Mouse (Mus musculus) CD4-positive, CD25-positive, alpha-beta regulatory T cell, adult 2 months (primary cell): ENCODE measurements around the gene Kcnf1.
"Not testable (repeated sequence)": the region's sequence is repeated elsewhere in the genome, so short reads cannot be mapped to it uniquely, and the experiment has no call there.

Experiments
- DNase-seq: peaks from one replicate; pipeline ENCODE4 v3.0.0-alpha.2; 2012; ENCODE audit warnings: low read depth, low spot score

The Kcnf1 gene

GRCm38 (mm10) chr12:17159549-17159948, 17.1 kb downstream of the Kcnf1 start:
- DNase-seq, result no peak

- no peak for DNase-seq
Measured at GRCm38 (mm10) chr12:17157558-17157957, 19.1 kb downstream of the Kcnf1 start.

- no peak for DNase-seq
Measured at GRCm38 (mm10) chr12:17155781-17156180, 20.9 kb downstream of the Kcnf1 start.

- no peak for DNase-seq
Measured at GRCm38 (mm10) chr12:17152840-17153239, 23.8 kb downstream of the Kcnf1 start.

- no peak for DNase-seq
Measured at GRCm38 (mm10) chr12:17148920-17149319, 27.8 kb downstream of the Kcnf1 start.

GRCm38 (mm10) chr12:17141791-17142190, 34.9 kb downstream of the Kcnf1 start:
- no peak for DNase-seq

GRCm38 (mm10) chr12:17140436-17140835, 36.3 kb downstream of the Kcnf1 start:
- DNase-seq, result no peak

- DNase-seq, result no peak
Measured at GRCm38 (mm10) chr12:17134546-17135096, 42.1 kb downstream of the Kcnf1 start.

- DNase-seq, result no peak
Measured at GRCm38 (mm10) chr12:17132243-17132642, 44.4 kb downstream of the Kcnf1 start.

GRCm38 (mm10) chr12:17131563-17131962, 45.1 kb downstream of the Kcnf1 start:
- DNase-seq, result no peak

GRCm38 (mm10) chr12:17122881-17123280, 53.8 kb downstream of the Kcnf1 start:
- DNase-seq, result not testable (repeated sequence)
